Mouse (Mus musculus) heart, embryonic 10.5 days (tissue): ENCODE results near the gene Als2cl. TPM values are rescaled to one million over a fixed set of nuclear protein-coding genes. Genes with fewer than 3 reads are reported as not detected.

Source experiments
- DNase-seq: peaks from one replicate; pipeline ENCODE4 v3.0.0-alpha.2; 2017; ENCODE audit warnings: low spot score
- H3K27ac ChIP-seq: fragments of 300-500 bp; sonication (generic); 2 replicates; pipeline ENCODE4 v1.5.1; 2016; ENCODE audit warnings: mild to moderate bottlenecking
- H3K27me3 ChIP-seq: fragments of 300-500 bp; sonication (generic); 2 replicates; pipeline ENCODE4 v1.6.1; 2016; ENCODE audit warnings: mild to moderate bottlenecking; ENCODE audit not compliant: poor library complexity, insufficient read depth, severe bottlenecking
- H3K36me3 ChIP-seq: fragments of 300-500 bp; sonication (generic); 2 replicates; pipeline ENCODE4 v1.6.1; 2016; ENCODE audit warnings: mild to moderate bottlenecking, moderate library complexity
- H3K4me1 ChIP-seq: fragments of 300-500 bp; sonication (generic); 2 replicates; pipeline ENCODE4 v1.6.1; 2016; ENCODE audit warnings: mild to moderate bottlenecking
- H3K4me3 ChIP-seq: fragments of 300-500 bp; sonication (generic); 2 replicates; pipeline ENCODE4 v1.5.1; 2016; ENCODE audit warnings: mild to moderate bottlenecking, moderate library complexity
- H3K9me3 ChIP-seq: fragments of 300-500 bp; sonication (generic); 2 replicates; pipeline ENCODE4 v1.6.1; 2016; ENCODE audit warnings: mild to moderate bottlenecking, moderate library complexity
- WGBS: fragments of 180-500 bp; shearing (Covaris S2); methylation state at CpG from one replicate; pipeline ENCODE4 v1.1.7; 2016; 5-methylcytosine and 5-hydroxymethylcytosine counted together
- polyA plus RNA-seq: library from polyadenylated mRNA; unstranded; fragments of >200 nt; fragmentation: Nextera tagmentation; extraction: Ambion mirVana; gene quantifications from 2 replicates; pipeline ENCODE4 v1.2.1, GENCODE M21; 2016

Als2cl gene
- polyA plus RNA-seq, 1 experiment from 2014 or later = 1.6 TPM

GRCm38 (mm10) chr9:110858967-110859596 is 20.6 kb upstream of the Als2cl start:
- Histone ChIP-seq H3K4me1 (peaks cover 14% of the 10 kb centered on the region), H3K36me3 (no peaks in the 10 kb centered on the region), H3K27me3 (peaks cover 51% of the 10 kb centered on the region), H3K9me3 (no peaks in the 10 kb centered on the region), H3K4me3 (no peak overlapping the region), H3K27ac (no peak overlapping the region)
- no peak for DNase-seq
- WGBS = 81% methylated on average over 5 of the region's 5 CpGs

- no peak for DNase-seq
- 16% methylated on average over 7 of the region's 7 CpGs for WGBS
These were observed 8.6 kb upstream of the Als2cl start for GRCm38 (mm10) chr9:110871030-110871429.

GRCm38 (mm10) chr9:110873681-110874659 is 5.7 kb upstream of the Als2cl start:
- no peak for DNase-seq
- WGBS = 12% methylated on average over 40 of the region's 40 CpGs
- Histone ChIP-seq H3K9me3 (no peaks in the 10 kb centered on the region), H3K36me3 (no peaks in the 10 kb centered on the region), H3K4me1 (peaks cover 21% of the 10 kb centered on the region), H3K4me3 (peak overlapping the region; percentile 50), H3K27me3 (peaks cover 71% of the 10 kb centered on the region), H3K27ac (peak overlapping the region; percentile 2; the same call in 1 of the 2 replicates)

More at GRCm38 (mm10) chr9:110871030-110871429, 8.6 kb upstream of the Als2cl start:
- Histone ChIP-seq H3K4me1 (peaks cover 27% of the 10 kb centered on the region), H3K9me3 (no peaks in the 10 kb centered on the region), H3K27ac (no peak overlapping the region), H3K36me3 (no peaks in the 10 kb centered on the region), H3K4me3 (no peak overlapping the region), H3K27me3 (peaks cover 64% of the 10 kb centered on the region)

GRCm38 (mm10) chr9:110874660-110875191 is 4.9 kb upstream of the Als2cl start:
- DNase-seq = no peak
- WGBS = 18% methylated on average over 3 of the region's 3 CpGs
- Histone ChIP-seq H3K36me3 (no peaks in the 10 kb centered on the region), H3K4me1 (peaks cover 26% of the 10 kb centered on the region), H3K4me3 (no peak overlapping the region), H3K9me3 (no peaks in the 10 kb centered on the region), H3K27ac (no peak overlapping the region), H3K27me3 (peaks cover 74% of the 10 kb centered on the region)

- H3K27ac ChIP-seq = no peak overlapping the region
- H3K27me3 ChIP-seq = peaks cover 76% of the 10 kb centered on the region
- no peaks in the 10 kb centered on the region for H3K36me3 ChIP-seq
- WGBS = 36% methylated on average over 4 of the region's 6 CpGs
- H3K9me3 ChIP-seq = no peaks in the 10 kb centered on the region
- H3K4me1 ChIP-seq = peaks cover 32% of the 10 kb centered on the region
- H3K4me3 ChIP-seq = no peak overlapping the region
- no peak for DNase-seq
These were observed 4.4 kb upstream of the Als2cl start for GRCm38 (mm10) chr9:110875288-110875695.

GRCm38 (mm10) chr9:110877353-110877752 is 2.3 kb upstream of the Als2cl start:
- Histone ChIP-seq H3K27ac (no peak overlapping the region), H3K4me3 (no peak overlapping the region), H3K36me3 (no peaks in the 10 kb centered on the region), H3K9me3 (no peaks in the 10 kb centered on the region), H3K27me3 (peaks cover 84% of the 10 kb centered on the region), H3K4me1 (peaks cover 40% of the 10 kb centered on the region)
- no peak for DNase-seq
- WGBS = 85% methylated on average over 1 of the region's 1 CpGs

- H3K27me3 ChIP-seq = peaks cover 81% of the 10 kb centered on the region
- no peak overlapping the region for H3K27ac ChIP-seq
- no peaks in the 10 kb centered on the region for H3K36me3 ChIP-seq
- no peak for DNase-seq
- 75% methylated on average over 5 of the region's 5 CpGs for whole genome bisulfite sequencing
- peaks cover 40% of the 10 kb centered on the region for H3K4me1 ChIP-seq
- H3K4me3 ChIP-seq = no peak overlapping the region
- H3K9me3 ChIP-seq = no peaks in the 10 kb centered on the region
These were observed 1.8 kb upstream of the Als2cl start for GRCm38 (mm10) chr9:110877888-110878287.

GRCm38 (mm10) chr9:110879998-110880561 is 410 bp downstream of the Als2cl start, which contains the start of gene Tmie:
Gene Tmie (minus strand): TSS chr9:110880113.
- Histone ChIP-seq H3K36me3 (no peaks in the 10 kb centered on the region), H3K4me3 (peak within 1 kb of the TSS; percentile 73), H3K9me3 (no peaks in the 10 kb centered on the region), H3K27ac (peak within 1 kb of the TSS; percentile 77), H3K4me1 (peaks cover 23% of the 10 kb centered on the region), H3K27me3 (peaks cover 68% of the 10 kb centered on the region)
- no peak for DNase-seq
- under 1% methylated on average over 57 of the region's 57 CpGs for WGBS

- peaks cover 66% of the 10 kb centered on the region for H3K27me3 ChIP-seq
- no peaks in the 10 kb centered on the region for H3K9me3 ChIP-seq
- DNase-seq = no peak
- H3K27ac ChIP-seq = peak overlapping the region; percentile 77
- H3K4me1 ChIP-seq = peaks cover 18% of the 10 kb centered on the region
- peak overlapping the region; percentile 73 for H3K4me3 ChIP-seq
- 64% methylated on average over 4 of the region's 4 CpGs for WGBS
- no peaks in the 10 kb centered on the region for H3K36me3 ChIP-seq
These were observed 1.1 kb downstream of the Als2cl start for GRCm38 (mm10) chr9:110880772-110881171.

- Histone ChIP-seq H3K4me3 (no peak overlapping the region), H3K27ac (no peak overlapping the region), H3K4me1 (peaks cover 23% of the 10 kb centered on the region), H3K27me3 (peaks cover 78% of the 10 kb centered on the region), H3K9me3 (no peaks in the 10 kb centered on the region), H3K36me3 (no peaks in the 10 kb centered on the region)
- WGBS = 66% methylated on average over 7 of the region's 7 CpGs
- DNase-seq = no peak
These were observed 2.3 kb downstream of the Als2cl start for GRCm38 (mm10) chr9:110881953-110882352.

GRCm38 (mm10) chr9:110887388-110888303 is 8.0 kb downstream of the Als2cl start:
- no peaks in the 10 kb centered on the region for H3K9me3 ChIP-seq
- WGBS = 58% methylated on average over 9 of the region's 9 CpGs
- H3K27me3 ChIP-seq = peaks cover 50% of the 10 kb centered on the region
- DNase-seq = no peak
- no peak overlapping the region for H3K27ac ChIP-seq
- H3K4me1 ChIP-seq = peaks cover 31% of the 10 kb centered on the region
- no peak overlapping the region for H3K4me3 ChIP-seq
- H3K36me3 ChIP-seq = no peaks in the 10 kb centered on the region

GRCm38 (mm10) chr9:110888935-110889334 is 9.3 kb downstream of the Als2cl start:
- H3K27me3 ChIP-seq = peaks cover 59% of the 10 kb centered on the region
- H3K9me3 ChIP-seq = no peaks in the 10 kb centered on the region
- WGBS = 86% methylated on average over 14 of the region's 14 CpGs
- DNase-seq = no peak
- peaks cover 38% of the 10 kb centered on the region for H3K4me1 ChIP-seq
- H3K27ac ChIP-seq = no peak overlapping the region
- H3K4me3 ChIP-seq = no peak overlapping the region
- H3K36me3 ChIP-seq = no peaks in the 10 kb centered on the region
